Mouse (Mus musculus) lung, postnatal 0 days (tissue): ENCODE measurements at regions not wholly inside any gene's neighbourhood (a gene's known extent, or its start where the extent isn't known, plus 50 kb on each side); places are given as distances from the start of the nearest gene placed in this dataset.
A peak's percentile ranks its signal among the peaks of the same experiment; 100 is the strongest.

ENCODE experiments used
- ATAC-seq: fragments of 200-750 bp; cut with Nextera tagmentation; 2 replicates; pipeline ENCODE4 v1.8.0; 2017; ENCODE audit warnings: moderate library complexity
- DNase-seq: peaks from one replicate; pipeline ENCODE4 v3.0.0-alpha.2; 2016; ENCODE audit warnings: low spot score
- H3K27ac ChIP-seq: fragments of 300-500 bp; sonication (generic); 2 replicates; pipeline ENCODE4 v1.5.1; 2014; ENCODE audit warnings: antibody characterized with exemption, mild to moderate bottlenecking, low read length, mixed read lengths
- H3K27me3 ChIP-seq: fragments of 300-500 bp; sonication (generic); replicated peaks from 2 replicates; pipeline ENCODE4 v1.6.1; 2014; ENCODE audit warnings: low read length, mixed read lengths; ENCODE audit not compliant: insufficient read depth
- H3K36me3 ChIP-seq: fragments of 300-500 bp; sonication (generic); 2 replicates; pipeline ENCODE4 v1.6.1; 2014; ENCODE audit warnings: low read length, mixed read lengths; ENCODE audit not compliant: insufficient read depth
- H3K4me1 ChIP-seq: fragments of 300-500 bp; sonication (generic); 2 replicates; pipeline ENCODE4 v1.6.1; 2014; ENCODE audit warnings: antibody characterized with exemption, low read depth, low read length, mixed read lengths; ENCODE audit not compliant: insufficient read depth
- H3K4me2 ChIP-seq: fragments of 300-500 bp; sonication (generic); replicated peaks from 2 replicates; pipeline ENCODE4 v1.6.1; 2014; ENCODE audit warnings: low read depth, mild to moderate bottlenecking, low read length, moderate library complexity, mixed read lengths
- H3K4me3 ChIP-seq: fragments of 300-500 bp; sonication (generic); 2 replicates; pipeline ENCODE4 v1.5.1; 2014; ENCODE audit warnings: low read depth, low read length
- H3K9ac ChIP-seq: fragments of 300-500 bp; sonication (generic); replicated peaks from 2 replicates; pipeline ENCODE4 v1.6.1; 2014; ENCODE audit warnings: low read depth, mild to moderate bottlenecking
- H3K9me3 ChIP-seq: fragments of 300-500 bp; sonication (generic); 2 replicates; pipeline ENCODE4 v1.6.1; 2016; ENCODE audit warnings: low read length, mixed read lengths
- CTCF ChIP-seq: IDR thresholded peaks from 2 replicates; pipeline ENCODE4 v1.5.1; 2016; ENCODE audit warnings: antibody characterized with exemption, mild to moderate bottlenecking
- EP300 ChIP-seq: IDR thresholded peaks from 2 replicates; pipeline ENCODE4 v1.6.1; 2016; ENCODE audit warnings: antibody characterized with exemption, mild to moderate bottlenecking, control low read depth
- WGBS: fragments of 180-500 bp; shearing (Covaris S2); extraction: QIAGEN DNeasy Blood & Tissue Kit; methylation state at CpG from one replicate; pipeline ENCODE4 v1.1.7; 2014; 5-methylcytosine and 5-hydroxymethylcytosine counted together

GRCm38 (mm10) chr13:52772081-52772480 is 157.4 kb downstream of the Auh start:
- no peak overlapping the region for H3K4me3 ChIP-seq
- no peaks in the 10 kb centered on the region for H3K27me3 ChIP-seq
- H3K4me2 ChIP-seq = no peak overlapping the region
- WGBS = 80% methylated on average over 4 of the region's 4 CpGs
- no peaks in the 10 kb centered on the region for H3K9me3 ChIP-seq
- H3K9ac ChIP-seq = no peak overlapping the region
- DNase-seq (no peak), ATAC-seq (no peak)
- H3K36me3 ChIP-seq = no peaks in the 10 kb centered on the region
- H3K4me1 ChIP-seq = no peaks in the 10 kb centered on the region
- no peak for TF ChIP-seq EP300
- no peak for TF ChIP-seq CTCF
- no peak overlapping the region for H3K27ac ChIP-seq

GRCm38 (mm10) chr13:52777396-52778034 is 152.0 kb downstream of the Auh start:
- H3K4me1 ChIP-seq = peaks cover 3% of the 10 kb centered on the region; the same call in 1 of the 2 replicates
- DNase-seq (peak; percentile 15), ATAC-seq (peak; percentile 38; the same call in 1 of the 2 replicates)
- H3K4me2 ChIP-seq = no peak overlapping the region
- 53% methylated on average over 6 of the region's 6 CpGs for WGBS
- no peak overlapping the region for H3K9ac ChIP-seq
- H3K27me3 ChIP-seq = no peaks in the 10 kb centered on the region
- no peak overlapping the region for H3K4me3 ChIP-seq
- no peaks in the 10 kb centered on the region for H3K9me3 ChIP-seq
- TF ChIP-seq CTCF (no peak), EP300 (no peak)
- no peaks in the 10 kb centered on the region for H3K36me3 ChIP-seq
- no peak overlapping the region for H3K27ac ChIP-seq

- Histone ChIP-seq H3K27me3 (no peaks in the 10 kb centered on the region), H3K4me2 (no peak overlapping the region), H3K9ac (no peak overlapping the region), H3K36me3 (no peaks in the 10 kb centered on the region), H3K4me1 (peaks cover 3% of the 10 kb centered on the region; the same call in 1 of the 2 replicates), H3K9me3 (no peaks in the 10 kb centered on the region), H3K4me3 (no peak overlapping the region), H3K27ac (no peak overlapping the region)
- DNase-seq = no peak
- TF ChIP-seq EP300 = no peak
- no peak for TF ChIP-seq CTCF
- ATAC-seq = no peak
- 26% methylated on average over 4 of the region's 4 CpGs for WGBS
Observed at GRCm38 (mm10) chr13:52778848-52779247, 150.6 kb downstream of the Auh start.
